Mouse (Mus musculus) stomach, postnatal 0 days (tissue): ENCODE data around the gene Bach2.

Experiments
- CTCF ChIP-seq: IDR thresholded peaks from 2 replicates; pipeline ENCODE4 v1.5.1; 2016; ENCODE audit warnings: antibody characterized with exemption, low read depth, mild to moderate bottlenecking, moderate library complexity
- EP300 ChIP-seq: optimal IDR thresholded peaks from 2 replicates; pipeline ENCODE3; 2016; ENCODE audit warnings: antibody characterized with exemption

DNA sequence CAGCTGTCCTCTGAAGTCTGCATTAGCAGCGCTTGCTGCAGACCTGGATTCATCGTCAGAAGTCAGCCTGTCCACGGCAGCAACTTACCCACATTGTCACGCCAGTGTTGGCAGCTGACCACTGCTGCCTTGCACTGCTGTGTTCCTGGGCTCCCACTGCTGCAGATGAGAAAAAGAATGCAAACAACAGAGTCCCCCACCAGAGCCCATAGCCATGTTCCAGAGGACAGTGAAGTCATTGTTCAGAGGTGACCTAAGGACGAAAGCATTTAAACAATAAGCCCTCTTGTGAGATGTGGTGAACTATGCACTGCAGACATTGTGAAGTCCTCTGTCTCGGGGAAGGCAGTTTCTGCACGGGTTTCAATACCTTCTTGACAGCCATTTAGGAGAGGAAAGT lies 192.4 kb downstream of the Bach2 start:
- TF ChIP-seq EP300 (no peak), CTCF (no peak)
